Mouse (Mus musculus) olfactory bulb, adult 2 months (tissue): ENCODE results near the gene Orm3.

Experiments used
- CTCF ChIP-seq: fragments of 200-500 bp; IDR thresholded peaks from 2 replicates; pipeline ENCODE4 v1.5.1; 2012; ENCODE audit warnings: low read depth, mild to moderate bottlenecking, low read length, moderate library complexity; ENCODE audit not compliant: insufficient read depth
- POLR2A ChIP-seq: fragments of 200-500 bp; IDR thresholded peaks from 2 replicates; pipeline ENCODE4 v1.6.1; 2012; ENCODE audit warnings: mild to moderate bottlenecking, low read depth, low read length, moderate library complexity; ENCODE audit not compliant: insufficient read depth

- TF ChIP-seq POLR2A (no peak), CTCF (no peak)
Observed at GRCm38 (mm10) chr4:63362150-63362549, 6.2 kb downstream of the Orm3 start, which contains the start of gene Orm2.
